Mouse (Mus musculus): Measurements from ENCODE around the gene Rgp1. TPM values are rescaled to one million over a fixed set of nuclear protein-coding genes. Genes with fewer than 3 reads are reported as not detected.

Rgp1 gene
- total RNA-seq, 2 experiments from 2014 or later = 65.3 to 68.5 TPM

DNA sequence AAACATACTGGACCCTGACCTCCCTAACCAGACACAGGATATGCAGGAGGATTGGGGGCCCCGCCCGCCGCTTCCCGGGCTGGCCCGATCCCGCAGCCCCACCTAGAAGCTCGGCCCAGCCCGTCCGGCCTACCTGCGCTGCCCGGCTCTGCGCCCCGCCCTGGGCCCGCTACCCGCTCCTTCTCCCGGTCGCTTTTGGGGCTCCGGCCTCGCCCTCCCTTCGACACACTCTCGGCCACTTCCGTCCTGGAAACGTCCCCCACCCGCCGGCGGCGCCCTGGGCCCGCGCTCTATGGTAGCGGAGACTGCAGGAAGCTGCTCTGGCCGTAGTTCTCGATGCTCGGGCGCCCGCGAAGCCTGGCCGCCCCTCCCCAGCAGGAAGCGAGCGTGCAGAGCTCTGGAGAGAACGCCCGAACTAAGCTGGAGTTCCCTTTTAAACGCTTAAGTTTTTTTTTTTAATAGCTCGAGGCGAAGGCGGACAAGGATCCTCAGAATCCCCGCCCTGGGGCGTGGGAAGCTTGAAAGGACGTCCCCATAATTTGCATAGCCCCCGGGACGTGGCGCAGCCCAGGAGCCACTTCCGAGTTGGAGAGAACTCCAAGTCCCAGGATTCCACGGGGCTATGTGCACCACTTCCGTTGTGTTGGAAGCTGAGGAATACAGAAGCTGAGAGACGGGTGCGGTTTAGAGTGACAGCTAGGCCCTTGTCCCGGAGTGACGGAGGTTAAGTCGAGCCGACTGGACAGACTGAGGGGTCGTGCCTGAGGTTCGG lies 16.3 kb upstream of the Rgp1 start, which contains the start of the genes Creb3 and Tln1:
Gene Creb3 (plus strand): TSS at position 336 of the 772 bp plus-strand sequence.
Gene Tln1 (minus strand): TSS at position 695 of the 772 bp plus-strand sequence.
- DNase-seq (ENCODE audit: low spot score in 2 of 2) = peak; percentile 83 to 90

DNA sequence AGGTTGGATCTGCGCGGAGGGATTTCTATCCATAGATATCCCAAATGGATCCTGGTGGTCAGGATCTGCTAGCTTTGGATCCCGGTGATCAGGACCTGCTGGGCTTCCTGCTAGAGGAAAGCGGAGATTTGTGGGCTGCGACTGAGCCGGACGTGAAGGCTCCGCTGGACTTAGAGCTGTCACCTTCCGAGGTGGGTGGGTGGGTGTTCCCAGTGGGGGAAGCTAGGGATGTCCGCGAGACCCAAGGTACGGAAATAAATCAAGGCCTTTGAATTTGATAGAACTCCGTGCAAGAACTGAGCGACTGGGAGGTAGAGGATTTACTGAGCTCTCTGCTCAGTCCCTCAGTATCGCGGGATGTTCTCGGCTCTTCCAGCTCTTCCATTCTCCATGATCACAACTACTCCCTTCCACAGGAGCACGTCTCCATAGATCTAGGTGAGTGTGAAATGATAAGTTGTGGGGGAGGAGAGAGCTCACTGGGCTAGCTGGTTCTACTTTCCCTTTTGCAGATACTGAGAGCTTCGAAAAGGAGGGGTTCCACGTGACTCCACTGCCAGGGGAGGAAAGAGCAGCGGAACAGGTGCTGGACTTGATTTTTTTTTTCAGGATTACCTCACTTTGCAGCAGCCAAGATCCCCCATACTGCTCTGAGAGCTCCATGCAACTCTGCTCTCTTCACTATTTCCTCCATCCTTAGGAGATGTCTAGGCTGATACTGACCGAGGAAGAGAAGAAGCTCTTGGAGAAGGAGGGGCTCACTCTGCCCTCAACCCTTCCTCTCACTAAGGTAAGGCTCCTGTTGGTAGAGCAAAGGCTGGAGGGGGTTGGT lies 15.5 kb upstream of the Rgp1 start:
- no peak for DNase-seq (ENCODE audit: low spot score in 2 of 2)

DNA sequence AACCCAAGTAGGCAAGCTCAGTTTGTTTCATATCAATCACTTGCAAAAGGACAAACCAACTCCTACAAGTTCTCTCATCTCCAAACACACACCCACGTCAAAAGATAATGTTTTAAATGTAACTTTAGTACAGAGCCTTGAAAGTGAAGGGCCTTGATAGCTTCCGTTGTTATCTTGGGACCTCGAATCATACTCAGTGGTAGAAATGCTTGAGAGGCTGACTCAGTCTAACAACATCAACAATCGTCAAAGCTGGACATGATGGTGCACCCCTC lies 15.0 kb upstream of the Rgp1 start:
- DNase-seq (ENCODE audit: low spot score in 2 of 2) = no peak

DNA sequence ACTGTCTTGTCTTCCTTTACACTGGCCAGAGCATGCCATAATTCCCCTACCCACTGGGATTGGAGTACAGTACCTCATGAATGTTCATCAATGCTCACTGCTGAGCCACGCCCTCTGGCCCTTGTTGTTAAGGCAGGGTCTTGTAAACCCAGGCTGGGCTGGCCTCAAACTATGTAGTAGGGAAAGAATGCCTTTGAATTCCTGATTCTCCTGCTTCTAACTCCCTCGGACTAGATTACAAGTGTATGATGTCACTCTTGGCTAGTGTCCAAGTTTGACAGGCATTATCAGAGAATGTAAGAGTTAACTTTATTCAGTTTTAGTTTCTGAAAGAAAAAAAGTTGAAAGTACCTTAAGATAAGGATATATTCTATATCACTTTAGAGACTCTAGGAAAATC lies 14.3 kb upstream of the Rgp1 start:
- no peak for DNase-seq (ENCODE audit: low spot score in 2 of 2)

DNA sequence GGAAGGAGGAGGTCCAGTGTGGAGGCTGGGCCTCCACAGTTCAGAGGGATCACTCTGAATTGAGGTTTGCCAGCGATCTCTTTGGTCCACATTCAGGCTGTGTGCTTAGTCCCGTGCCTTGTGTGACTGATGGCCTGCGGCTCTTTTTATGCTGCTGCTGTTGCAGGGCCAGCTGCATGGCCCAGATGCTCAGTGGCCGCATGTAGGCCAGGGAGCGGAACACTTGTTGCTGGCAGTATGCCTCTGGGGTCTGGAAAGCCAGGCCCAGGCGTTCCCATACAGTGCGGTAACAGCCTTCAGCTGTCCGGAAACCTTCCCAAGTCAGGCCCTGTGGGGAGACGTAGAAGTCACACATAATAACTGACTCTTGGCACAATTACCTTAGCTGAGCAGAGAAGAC lies 11.4 kb upstream of the Rgp1 start:
- DNase-seq (ENCODE audit: low spot score in 2 of 2) = no peak

DNA sequence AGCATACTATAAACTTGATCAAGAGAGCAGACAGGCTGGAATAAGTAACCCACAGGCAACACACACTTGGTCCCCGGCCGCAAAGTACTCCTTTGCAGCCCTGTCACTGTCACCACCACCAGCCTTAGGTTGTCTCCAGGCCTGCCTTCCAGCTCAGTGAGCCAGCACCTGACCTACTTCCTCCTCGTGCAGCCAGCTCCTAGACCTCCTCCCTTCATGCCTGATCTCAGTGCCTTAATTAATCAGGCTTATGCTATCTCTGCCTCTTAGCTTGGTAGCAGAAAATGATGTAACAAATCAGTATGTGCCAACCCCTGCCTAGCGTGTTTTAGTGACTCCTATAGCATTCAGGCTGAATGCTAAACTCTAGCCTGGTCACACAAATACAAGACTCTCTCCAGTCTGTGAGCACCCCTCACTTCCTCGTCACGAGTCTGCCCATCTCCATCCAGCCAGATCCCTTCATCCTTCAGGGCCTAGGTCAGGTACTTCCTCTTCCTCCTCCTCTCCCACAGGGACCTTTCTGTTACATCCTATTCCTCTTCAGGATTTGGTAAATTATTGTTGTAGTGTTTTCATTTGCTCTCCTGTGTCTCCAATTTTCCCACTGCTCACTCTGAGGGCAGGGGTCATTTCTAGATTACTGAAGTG lies 7.0 kb upstream of the Rgp1 start:
- no peak for DNase-seq (ENCODE audit: low spot score in 2 of 2)

DNA sequence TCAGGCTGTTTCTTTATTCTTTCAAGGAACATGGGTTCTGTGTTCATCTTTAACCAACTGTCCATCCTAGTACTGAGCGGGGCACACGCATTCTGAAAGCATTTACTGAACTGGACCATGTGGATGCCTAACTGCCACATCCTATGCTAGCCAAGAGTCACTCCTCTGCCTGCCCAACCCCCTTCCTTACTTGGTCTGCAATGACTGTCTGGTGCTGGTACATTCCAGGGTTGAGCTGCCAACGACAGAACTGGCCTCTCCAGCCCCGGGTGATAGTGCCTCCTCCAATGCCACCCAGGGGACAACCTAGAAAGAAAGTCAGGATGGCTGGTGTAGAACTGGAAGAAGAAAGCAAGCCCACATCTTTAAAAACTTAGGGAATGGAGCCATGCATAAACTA lies 5.0 kb upstream of the Rgp1 start:
- no peak for DNase-seq (ENCODE audit: low spot score in 2 of 2)

DNA sequence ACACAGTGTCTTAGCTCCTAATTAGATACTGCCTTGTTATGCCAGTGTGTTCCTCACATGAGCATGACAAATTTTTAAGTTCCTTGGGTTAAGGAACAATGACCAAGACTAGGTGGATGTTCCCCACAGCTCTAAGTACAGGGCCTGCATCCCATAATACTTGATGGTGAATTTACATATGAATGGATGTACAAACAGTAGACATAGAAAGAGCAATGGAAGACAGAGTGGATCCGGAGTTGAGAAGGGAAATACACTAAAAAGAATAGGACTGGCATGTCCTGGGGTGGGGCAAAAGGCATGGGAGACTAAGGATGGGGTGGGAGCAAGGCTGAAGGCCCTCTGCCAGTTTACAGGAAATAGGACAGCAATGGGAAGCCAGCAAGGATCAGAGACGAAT lies 3.2 kb upstream of the Rgp1 start:
- DNase-seq (ENCODE audit: low spot score in 2 of 2) = no peak

DNA sequence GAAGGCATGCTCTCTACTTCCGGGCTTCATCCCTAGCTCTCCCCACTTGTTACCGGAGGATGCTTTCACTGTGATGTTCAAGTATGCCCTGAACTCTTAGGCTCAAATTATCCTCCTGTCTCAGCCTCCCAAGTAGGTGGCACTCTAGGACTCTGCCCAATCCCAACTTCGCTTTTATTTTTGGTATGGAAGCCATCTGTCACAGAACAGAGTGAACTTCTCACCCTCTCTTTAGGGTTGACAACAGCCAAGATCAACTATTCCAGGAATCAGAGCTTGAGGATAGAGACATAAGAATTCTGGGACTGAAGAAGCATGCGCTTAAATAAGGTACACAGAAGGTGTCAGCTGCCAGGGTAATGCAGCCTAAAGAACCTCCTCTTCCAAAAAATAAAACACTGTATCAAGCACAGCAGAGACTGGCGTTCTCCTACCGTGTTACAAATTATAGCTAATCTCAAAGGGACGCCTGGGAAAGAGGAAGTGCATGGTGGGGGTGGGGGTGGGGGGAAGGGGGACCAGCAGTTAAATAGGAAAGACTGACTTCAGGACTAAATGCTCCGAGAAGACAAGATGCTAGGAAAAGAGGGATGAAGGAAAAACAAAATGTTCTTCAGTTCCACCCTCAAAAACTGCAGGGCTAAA lies 1.2 kb upstream of the Rgp1 start:
- no peak for DNase-seq (ENCODE audit: low spot score in 2 of 2)

DNA sequence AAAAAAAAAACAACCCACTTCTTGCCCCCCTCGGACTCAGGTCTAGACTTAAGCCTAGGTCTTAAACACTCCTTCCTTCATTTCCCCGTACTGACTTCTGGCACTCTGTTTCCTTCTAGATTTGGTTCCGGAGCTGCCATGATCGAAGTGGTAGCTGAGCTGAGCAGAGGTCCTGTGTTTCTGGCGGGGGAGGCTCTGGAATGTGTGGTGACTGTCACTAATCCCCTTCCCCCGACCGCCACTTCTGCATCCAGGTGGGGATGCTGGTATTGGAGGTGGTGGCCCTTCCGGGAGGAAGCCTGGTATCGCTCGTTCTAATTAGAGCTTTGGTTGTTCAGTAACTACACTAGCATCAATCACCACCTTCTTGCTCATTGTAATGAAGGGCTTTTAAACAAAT lies 741 bp downstream of the Rgp1 start:
- DNase-seq (ENCODE audit: low spot score in 2 of 2) = no peak

DNA sequence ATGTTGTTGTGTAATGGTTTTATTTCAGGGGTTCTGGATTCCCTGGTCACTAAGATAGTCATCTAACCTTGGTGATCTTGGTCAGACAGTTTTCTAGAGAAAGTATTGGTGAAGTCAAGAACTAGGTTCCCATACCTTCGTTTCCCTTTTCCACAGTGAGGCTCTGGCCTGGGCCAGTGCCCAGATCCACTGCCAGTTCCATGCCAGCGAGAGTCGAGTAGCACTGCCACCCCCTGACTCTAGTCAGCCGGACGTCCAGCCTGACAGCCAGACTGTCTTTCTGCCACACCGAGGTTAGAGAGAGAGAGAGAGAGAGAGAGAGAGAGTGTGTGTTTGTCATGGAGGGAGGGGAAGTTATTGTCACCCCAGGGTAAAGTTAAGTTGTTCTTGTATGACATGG lies 1.2 kb downstream of the Rgp1 start:
- no peak for DNase-seq (ENCODE audit: low spot score in 2 of 2)

DNA sequence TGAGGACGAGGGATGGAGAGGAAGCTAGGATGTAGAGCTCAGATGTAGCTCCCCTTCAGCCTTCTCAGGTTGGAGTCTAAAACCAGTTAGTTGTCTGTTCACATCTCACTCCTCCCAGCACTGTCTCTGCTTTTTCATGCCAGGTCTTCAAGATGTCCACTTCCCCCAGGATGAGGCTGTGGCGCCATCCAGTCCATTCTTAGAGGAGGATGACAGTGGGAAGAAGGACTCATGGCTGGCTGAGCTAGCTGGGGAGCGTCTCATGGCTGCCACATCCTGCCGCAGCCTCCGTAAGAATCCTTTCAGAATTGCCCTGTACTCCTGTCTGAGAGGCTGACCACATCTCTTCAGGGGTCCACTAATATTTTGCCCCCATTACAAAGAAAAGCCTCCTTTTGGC lies 2.2 kb downstream of the Rgp1 start:
- DNase-seq (ENCODE audit: low spot score in 2 of 2) = no peak

DNA sequence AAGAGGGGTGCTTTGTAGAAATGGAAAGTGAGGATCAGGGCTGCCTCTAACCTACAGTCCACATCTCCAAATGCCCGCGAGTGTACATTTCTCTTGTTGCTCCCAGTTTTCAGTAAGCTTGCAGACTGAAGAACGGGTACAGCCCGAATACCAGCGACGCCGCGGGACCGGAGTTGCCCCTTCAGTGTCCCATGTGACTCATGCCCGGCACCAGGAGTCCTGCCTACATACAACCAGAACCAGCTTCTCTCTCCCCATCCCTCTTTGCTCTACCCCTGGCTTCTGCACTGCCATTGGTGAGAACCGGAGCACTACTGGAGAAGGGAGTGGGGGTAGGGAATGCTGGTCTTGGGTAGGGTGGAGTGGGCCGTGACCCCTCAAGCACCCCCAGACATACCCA lies 2.9 kb downstream of the Rgp1 start:
- no peak for DNase-seq (ENCODE audit: low spot score in 2 of 2)

DNA sequence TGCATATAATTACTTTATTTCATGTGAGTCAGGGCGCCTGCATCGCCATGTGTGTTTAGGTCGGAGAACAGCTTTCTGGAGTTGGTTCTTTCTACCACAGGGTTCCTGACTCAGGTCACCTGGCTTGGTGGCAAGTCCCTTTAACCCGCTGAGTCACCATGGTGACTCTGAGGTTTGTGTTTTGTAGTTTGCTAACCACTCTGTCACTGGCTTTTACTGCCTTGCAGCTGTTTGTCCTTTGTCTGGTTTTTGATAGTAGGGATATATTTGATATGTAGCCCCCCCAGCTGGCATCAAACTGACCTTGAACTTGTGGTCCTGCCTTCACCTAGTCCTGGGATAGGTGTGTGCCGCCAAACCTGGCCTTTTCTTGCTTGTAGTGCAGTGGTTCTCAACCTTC lies 3.7 kb downstream of the Rgp1 start:
- DNase-seq (ENCODE audit: low spot score in 2 of 2) = no peak

DNA sequence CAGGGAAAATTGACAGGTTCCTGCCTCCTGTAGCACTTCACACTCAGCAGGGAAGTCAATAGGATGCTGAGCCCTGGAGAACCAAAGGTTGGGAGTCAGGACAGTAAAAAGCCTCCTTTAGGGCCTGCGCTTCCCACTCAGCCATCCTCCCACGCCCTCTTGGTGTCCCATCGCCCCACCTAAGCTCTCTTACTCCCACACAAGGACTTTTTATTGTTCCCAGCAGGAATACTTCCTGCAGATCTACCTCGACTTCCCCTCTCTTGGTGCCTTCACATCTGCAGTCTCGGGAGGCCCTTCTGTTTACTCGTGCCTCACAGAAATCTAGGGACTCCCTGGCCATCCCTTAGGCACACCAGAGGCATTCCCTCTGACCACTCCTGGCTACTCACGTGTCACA lies 4.9 kb downstream of the Rgp1 start:
- no peak for DNase-seq (ENCODE audit: low spot score in 2 of 2)

DNA sequence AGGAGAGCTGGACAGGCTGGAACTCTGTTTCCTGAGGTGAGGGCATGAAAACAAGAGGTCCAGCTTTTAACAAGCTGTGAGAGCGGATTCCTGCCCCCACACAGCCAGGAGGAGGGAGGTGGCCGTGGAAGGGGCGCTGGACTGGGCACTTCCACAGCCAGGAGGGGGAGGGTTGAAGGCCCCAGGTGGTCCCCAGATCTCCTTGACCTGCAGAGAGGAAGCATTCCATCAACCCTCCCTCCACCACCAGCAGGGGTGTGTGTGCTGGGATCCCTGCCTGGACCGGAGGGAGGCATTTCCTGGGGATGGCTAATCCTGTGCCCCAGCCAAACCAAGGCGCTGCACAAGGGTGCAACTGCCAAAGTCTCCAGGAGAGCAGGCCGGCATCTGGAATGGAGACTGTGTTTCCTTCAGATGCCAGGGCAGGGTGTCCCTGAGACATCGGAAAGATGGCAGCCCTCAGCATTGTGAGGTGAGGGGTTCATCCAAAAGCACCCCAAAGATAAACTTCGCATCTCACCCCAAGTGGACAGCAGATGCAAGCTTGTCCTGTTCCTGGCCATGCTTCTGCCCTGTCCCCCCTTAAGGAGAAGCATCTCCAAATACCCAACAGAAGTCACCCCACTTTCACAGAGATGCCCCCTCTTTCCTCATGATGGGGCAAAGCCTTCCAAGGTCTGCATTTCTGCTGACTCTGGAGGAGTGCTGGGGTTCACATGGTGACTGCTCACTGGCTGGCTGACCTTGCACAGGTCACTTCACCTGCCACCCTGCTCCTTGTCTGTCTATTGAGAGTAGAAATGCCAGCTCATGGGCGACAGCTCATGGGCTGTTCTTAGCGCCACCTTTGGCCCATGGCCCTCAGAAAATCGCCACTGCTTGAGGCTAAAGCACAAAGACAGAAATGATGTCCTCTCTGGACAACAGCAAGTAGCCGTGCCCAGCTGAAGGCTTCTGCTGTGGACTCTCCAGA lies 6.2 kb downstream of the Rgp1 start, which contains the start of gene Msmp:
Gene Msmp (minus strand): TSS at position 51 of the 973 bp plus-strand sequence.
- DNase-seq (ENCODE audit: low spot score in 2 of 2) = no peak

DNA sequence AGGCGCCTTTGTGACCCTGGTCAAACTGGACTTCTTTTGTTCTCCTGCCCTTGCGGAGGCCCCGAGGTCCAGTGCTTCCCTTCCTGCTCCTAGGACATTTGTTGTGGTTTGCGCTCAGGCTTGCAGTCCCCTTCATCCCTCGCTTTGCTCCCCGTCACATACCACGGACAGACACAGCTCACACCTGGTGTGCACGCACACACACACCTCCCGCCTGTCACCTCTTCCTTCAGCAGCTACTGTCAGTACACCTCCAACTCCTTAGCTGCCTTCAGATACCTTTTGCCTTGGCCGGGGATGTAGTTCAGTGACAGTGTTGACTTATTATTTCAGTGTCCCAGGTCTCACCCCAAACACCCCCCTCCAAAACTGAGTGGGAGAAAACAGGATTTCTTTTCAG lies 7.2 kb downstream of the Rgp1 start:
- DNase-seq (ENCODE audit: low spot score in 2 of 2) = no peak

DNA sequence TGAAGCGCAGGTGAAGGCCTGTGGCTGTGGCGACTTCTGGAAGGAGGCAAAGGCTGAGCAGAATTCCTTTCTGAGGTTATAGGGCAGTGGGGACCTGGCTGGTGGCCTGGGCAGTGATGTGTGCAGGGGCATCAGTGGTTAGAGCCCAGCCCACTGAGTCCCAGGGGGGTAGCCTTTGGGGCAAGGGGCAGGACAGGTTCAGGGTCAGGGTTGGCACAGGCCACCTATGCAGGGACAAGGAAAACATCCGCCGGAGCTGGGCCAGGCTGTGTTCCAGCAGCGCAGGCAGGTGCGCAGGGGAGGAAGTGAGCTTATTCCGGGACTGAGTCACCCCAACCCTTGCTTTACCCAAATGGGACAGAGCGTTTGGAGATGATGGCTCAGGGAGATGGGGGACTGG lies 7.9 kb downstream of the Rgp1 start:
- DNase-seq (ENCODE audit: low spot score in 2 of 2) = no peak

DNA sequence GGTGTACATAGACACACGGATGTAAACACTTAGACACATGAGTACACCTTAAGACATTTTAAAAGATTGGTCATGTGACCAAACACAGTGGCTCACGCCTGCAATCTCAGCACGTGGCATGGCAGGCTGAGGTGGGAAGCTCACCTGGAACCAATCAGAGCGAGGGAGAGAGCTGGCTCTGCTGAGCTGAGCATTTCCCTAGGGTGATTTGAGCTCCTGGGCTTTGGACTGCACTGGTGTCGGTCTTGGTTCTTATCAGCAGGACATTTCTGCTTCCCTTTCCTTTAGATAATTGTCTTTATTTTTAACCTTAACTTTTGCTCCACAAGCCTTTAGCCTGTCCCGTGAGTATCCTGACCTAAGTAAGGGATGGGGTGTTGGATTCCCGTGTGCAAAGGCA lies 9.2 kb downstream of the Rgp1 start:
- no peak for DNase-seq (ENCODE audit: low spot score in 2 of 2)

DNA sequence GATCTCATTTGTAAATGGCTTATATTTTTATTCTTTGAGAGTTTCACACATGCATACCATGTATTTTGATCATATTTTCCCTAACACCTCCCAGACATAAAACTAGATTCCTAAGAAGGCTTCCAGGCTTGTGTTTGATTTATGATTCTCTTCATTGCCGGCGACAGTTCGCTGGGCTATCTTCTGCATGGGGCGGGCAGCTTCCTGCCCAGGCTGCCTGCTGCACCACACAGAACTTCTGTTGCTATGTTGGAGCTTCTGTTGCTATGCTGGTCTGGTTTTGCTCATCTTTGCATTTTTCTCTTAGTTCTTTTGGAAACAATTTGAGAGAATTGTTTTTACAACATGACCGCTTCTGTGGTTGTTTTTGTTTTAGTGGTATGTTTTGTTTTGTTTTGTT lies 13.0 kb downstream of the Rgp1 start:
- no peak for DNase-seq (ENCODE audit: low spot score in 2 of 2)

DNA sequence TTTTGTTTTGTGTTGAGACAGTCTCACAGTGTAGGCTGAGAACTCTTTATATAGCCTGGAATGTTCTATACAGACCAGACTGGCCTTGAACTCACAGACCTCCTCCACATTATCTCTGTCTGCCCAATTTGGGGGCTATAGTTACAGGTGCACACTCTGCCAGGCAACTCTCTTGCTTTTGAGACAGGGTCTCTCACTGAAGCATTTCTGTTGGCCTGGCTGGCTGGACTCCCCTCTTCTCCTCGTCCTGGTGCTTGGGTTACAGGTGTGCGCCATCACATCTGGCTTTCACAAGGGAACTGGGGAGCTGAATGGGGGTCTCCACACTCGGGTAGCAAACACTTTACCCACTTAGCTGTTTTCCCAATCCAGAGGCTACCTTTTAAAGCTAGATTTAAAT lies 13.4 kb downstream of the Rgp1 start:
- DNase-seq (ENCODE audit: low spot score in 2 of 2) = no peak
